Mouse (Mus musculus) B cell, adult 2 months (primary cell): Measurements from ENCODE around the gene Slc16a11.

Experiments used
- DNase-seq, 2 experiments: peaks; one replicate each; pipeline ENCODE4 v3.0.0; 2022

Slc16a11 gene

GRCm38 (mm10) chr11:70206801-70207200 is 5.8 kb upstream of the Slc16a11 start:
- DNase-seq = no peak

DNA sequence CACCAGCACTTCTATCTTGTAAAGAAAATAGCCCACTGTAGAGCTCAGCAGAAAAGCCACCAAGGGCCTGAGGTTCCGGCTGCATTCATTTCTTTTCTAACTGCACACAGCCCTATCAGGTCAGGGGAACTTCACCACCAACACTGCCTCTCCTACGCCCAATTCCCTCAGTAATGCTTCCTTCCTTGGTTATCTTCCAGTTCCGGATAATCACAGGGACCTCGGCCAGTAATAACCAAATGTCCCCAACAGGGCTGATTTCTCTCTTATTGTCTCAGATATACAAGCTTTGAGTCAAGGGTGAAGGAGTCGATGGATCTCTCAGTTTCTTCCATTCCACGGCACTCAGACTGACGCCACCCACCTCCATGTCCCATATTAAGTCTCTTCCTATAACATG is 5.3 kb upstream of the Slc16a11 start:
- no peak for DNase-seq

- no peak for DNase-seq
These were observed 3.7 kb upstream of the Slc16a11 start for GRCm38 (mm10) chr11:70208778-70209388.

DNA sequence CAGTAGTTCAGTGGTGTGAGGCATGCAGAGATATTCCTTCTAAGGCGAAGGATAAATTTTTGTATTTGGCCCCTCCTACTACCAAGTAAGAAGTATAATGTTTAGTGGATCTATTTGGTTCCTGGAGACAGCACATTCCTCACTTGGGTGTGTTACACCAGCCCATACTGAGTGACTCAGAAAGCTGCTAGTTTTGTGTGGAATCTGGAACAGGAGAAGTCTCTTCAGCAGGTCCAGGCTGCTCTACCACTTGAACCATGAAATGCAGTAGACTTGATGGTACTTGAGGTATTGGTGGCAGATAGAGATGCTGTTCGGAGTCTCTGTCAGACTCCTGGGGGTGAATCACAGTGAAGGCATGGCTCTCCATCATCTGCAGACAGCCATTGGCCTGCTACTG is 1.9 kb upstream of the Slc16a11 start:
- no peak for DNase-seq

- DNase-seq = no peak
These were observed 580 bp upstream of the Slc16a11 start for GRCm38 (mm10) chr11:70211972-70212371.

- DNase-seq = peak; percentile 70 to 77
These were observed 344 bp downstream of the Slc16a11 start for GRCm38 (mm10) chr11:70212896-70213295.

DNA sequence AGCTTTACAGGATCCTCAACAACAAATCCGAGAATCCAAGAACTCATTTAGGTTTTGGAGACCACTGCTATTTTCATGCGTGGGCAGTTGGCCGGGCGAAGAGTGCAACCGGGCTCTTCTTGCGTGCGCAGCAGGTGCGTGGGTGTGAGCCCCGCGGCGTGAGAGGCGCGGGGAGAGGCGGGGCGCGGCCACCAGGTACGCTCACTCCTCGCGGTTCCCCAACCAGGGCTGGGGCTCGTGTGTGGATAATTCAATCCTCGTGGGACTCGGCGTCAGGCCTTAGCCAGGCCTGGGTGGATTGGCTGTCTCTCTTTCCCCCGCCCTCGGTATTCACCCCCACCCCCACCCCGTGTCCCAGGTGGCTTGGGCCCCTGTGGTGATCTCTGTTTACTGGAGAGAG is 1.2 kb downstream of the Slc16a11 start:
- DNase-seq = peak; percentile 30 to 32

GRCm38 (mm10) chr11:70214191-70214855 is 1.8 kb downstream of the Slc16a11 start:
- peak in 1 of 2 experiments; percentile 32 for DNase-seq

- DNase-seq = no peak
These were observed 2.3 kb downstream of the Slc16a11 start for GRCm38 (mm10) chr11:70214856-70215209.

DNA sequence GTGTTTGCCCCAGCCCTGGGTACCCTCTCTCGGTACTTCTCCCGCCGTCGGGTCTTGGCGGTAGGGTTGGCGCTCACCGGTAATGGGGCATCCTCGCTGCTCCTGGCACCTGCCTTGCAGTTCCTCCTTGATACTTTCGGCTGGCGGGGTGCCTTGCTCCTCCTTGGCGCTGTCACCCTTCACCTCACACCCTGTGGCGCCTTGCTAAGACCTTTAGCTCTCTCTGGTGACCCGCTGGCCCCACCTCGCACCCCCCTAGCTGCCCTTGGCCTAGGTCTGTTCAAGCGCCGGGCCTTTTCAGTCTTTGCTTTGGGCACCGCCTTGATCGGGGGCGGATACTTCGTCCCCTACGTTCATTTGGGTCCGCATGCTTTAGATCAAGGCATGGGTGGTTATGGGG is 2.7 kb downstream of the Slc16a11 start:
- DNase-seq = no peak

DNA sequence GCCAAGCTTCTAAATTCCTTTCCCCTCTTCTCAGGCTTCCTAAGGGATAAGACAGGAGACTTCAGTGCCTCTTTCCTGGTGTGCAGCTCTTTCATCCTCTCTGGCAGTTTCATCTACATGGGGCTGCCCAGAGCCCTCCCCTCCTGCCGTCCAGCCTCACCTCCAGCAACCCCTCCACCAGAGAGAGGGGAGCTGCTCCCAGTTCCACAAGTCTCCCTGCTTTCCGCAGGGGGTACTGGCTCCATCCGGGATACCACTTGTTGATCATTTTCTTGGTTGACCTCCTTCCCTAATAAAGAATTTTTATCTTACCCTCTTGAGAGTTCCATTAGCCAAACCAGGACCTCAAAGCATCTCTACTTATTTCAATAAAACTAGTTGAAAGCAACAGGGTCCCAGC is 3.6 kb downstream of the Slc16a11 start:
- DNase-seq = no peak

- DNase-seq = no peak
These were observed 5.5 kb downstream of the Slc16a11 start for GRCm38 (mm10) chr11:70218039-70218438.

- no peak for DNase-seq
These were observed 6.4 kb downstream of the Slc16a11 start for GRCm38 (mm10) chr11:70218741-70219470.

GRCm38 (mm10) chr11:70219873-70220272 is 7.3 kb downstream of the Slc16a11 start:
- no peak for DNase-seq

DNA sequence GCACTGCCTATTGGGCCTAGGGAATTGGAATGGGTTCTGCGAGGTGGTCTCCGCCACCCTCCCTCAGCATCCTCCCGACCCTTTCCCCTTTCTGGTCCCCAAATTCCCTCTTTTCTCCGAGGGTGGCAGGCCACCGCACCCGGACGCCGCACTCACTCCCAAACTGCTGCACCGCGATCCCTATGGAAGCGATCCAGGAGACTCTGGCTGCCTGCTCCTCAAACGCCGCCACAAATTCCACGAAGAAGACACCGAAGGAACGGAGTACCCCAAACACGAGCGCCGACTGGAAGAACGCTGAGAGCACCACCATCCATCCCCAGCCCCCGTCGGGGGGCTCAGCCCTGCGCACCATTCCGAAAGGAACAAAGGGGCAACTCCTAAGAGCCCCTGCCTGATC is 7.8 kb downstream of the Slc16a11 start:
- no peak for DNase-seq

DNA sequence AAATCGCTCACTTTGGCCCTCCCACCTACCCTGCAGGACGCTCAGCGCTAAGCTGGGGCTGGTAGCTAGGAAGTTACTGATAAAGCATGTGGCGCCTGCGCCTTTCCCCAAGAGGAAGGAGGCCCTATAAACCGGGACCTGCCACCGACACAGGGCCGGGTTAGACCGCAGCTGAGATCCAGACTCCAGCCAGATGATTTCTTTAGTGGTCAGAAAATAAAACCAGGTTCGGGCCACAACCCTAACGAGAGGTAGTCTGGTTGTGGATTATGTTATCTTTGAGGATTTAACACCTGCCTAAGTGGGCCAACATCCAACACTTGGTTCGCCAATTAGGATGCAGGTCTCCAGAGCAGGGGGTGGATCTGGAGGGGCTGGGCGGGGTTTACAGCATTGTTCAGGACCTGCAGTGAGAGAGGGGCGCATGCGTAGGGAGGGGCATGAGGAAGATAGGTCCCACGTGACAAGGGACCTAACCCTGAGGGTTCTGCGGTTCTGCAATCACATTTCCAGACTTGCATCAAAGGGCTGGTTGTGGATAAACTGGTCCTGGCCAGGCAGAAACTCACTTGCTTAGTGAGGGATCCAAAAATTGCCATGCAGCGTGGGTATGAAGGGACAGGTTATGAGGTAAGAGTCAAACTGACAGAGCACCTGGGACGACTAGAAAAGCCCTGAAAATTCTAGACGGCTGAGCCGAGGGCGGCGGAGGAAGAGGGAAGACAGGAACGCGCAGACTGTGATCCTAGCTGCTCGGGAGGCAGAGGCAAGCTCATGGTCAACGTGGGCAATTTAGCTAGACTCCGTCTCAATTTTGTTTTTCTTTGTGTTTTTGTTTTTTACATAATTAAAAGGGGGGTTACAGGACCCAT is 8.4 kb downstream of the Slc16a11 start, which contains the start of gene Slc16a13:
Gene Slc16a13, minus strand, starts transcription at position 334 of the 872 bp plus-strand sequence.
- peak; percentile 89 to 91 for DNase-seq

DNA sequence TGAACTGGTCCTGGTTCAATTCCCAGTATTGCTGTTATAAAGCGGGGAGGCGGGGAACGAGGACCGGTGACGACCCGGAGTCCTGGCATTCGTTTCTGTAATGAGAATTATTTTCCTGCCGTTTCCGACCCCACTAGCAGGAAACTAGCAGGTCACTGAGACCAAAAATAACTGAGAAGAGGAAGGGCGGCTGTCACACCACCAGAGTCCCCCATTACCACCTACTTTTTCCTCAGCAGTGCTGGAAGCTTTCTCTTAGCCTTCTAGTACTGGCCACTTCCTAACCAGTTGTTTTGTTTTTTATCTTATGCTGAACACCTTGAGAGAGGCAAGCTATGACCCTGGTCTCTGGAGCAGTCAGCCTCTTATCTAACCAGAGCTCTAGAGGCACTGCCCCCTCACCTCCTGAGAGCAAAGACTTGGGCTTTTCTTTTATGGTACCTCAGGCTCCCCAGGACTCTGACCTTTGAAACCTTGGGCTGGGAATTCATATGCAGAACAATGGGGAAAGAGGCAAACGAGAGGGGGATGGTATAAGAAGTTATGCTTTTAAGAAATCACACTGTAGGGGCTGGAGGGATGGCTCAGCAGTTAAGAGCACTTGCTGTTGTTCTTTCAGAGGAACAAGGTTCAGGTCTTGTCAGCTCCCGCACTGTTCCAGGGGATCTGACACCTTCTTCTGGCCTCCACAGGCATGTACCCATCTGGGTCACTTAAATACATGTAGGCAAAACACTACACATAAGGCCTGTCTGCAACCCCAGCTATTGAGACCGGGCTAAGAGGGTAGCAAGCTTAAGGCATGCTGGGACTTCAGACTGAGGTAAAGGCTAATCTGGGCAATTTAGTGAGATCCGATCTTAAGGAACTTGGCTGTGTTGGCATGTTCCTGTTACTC is 9.3 kb downstream of the Slc16a11 start:
- DNase-seq = no peak

- DNase-seq = no peak
These were observed 11.2 kb downstream of the Slc16a11 start for GRCm38 (mm10) chr11:70223724-70224123.

DNA sequence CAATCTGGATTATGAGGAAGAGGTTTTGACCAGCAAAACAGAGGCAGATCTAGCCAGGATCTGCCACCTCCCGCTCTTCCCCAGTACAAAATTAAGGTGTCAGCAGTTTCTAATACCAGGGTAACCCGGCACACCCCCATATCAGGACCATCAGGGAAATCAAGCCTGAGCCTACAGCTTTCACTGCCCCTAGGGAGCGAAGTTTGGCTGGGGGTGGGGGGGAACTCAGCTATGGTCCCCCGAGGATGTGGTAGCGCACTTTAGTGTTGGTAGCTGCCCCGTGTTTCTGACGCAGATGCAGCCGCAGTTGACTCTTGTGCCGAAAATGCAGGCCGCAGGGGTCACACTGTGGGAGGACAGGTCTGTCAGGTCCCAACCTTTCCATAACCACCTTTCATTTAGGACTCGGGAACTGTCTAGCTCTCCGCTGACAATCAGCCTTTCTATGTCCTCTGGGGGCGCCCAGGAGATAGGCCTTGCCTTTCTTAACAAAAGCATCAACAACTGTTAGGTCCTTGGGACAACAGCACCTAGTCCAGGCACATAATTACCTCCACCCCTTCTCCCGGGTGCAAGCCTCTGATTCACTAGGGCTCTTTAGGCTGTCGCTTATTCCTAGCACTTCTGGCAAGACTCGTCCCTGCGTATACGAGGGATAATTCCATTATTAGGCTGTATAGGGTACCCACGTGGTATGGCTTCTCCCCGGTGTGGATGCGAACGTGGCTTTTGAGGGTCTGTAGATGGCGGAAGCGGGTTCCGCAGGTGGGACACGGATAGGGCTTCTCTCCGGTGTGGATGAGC is 13.4 kb downstream of the Slc16a11 start:
- DNase-seq = no peak

GRCm38 (mm10) chr11:70226602-70226890 is 14.0 kb downstream of the Slc16a11 start:
- DNase-seq = no peak

- DNase-seq = no peak
These were observed 14.6 kb downstream of the Slc16a11 start for GRCm38 (mm10) chr11:70227126-70227525.
